Mouse (Mus musculus) left cerebral cortex, postnatal 25 days (tissue): ENCODE measurements at regions not wholly inside any gene's neighbourhood (a gene's known extent, or its start where the extent isn't known, plus 50 kb on each side); places are given as distances from the start of the nearest gene placed in this dataset.

Experiments used
- DNase-seq, 2 experiments: peaks; one replicate each; pipeline ENCODE4 v3.0.0; 2022; ENCODE audit warnings: low spot score in 2 of 2, mixed read lengths in 1 of 2
- intact Hi-C: fragments of 180-260 bp; cut with DNase I; formaldehyde crosslinking; loops from one replicate; pipeline ENCODE4 v1.15.1; 2025

GRCm38 (mm10) chr13:39950203-39950602 is 411.0 kb downstream of the Ofcc1 start:
- no peak for DNase-seq
- intact Hi-C loops: no loop called here

GRCm38 (mm10) chr13:39935216-39935615 is 426.0 kb downstream of the Ofcc1 start:
- no peak for DNase-seq
- intact Hi-C loops: no loop called here

- intact Hi-C loops: no loop called here
- DNase-seq: no peak
These were observed 429.8 kb downstream of the Ofcc1 start for GRCm38 (mm10) chr13:39931487-39931886.

- DNase-seq: no peak
- intact Hi-C loops: no loop called here
These were observed 432.7 kb downstream of the Ofcc1 start for GRCm38 (mm10) chr13:39928573-39928972.

GRCm38 (mm10) chr13:39924366-39924765 is 436.9 kb downstream of the Ofcc1 start:
- intact Hi-C loops: no loop called here
- DNase-seq: no peak

GRCm38 (mm10) chr13:39923113-39923512 is 438.1 kb downstream of the Ofcc1 start:
- intact Hi-C loops: no loop called here
- peak; percentile 7 to 69 for DNase-seq

GRCm38 (mm10) chr13:39907720-39908119 is 453.5 kb downstream of the Ofcc1 start:
- intact Hi-C loops: no loop called here
- DNase-seq: no peak

- intact Hi-C loops: no loop called here
- DNase-seq: peak in 1 of 2 experiments; percentile 77
These were observed 457.0 kb downstream of the Ofcc1 start for GRCm38 (mm10) chr13:39904264-39904663.

- intact Hi-C loops: no loop called here
- no peak for DNase-seq
These were observed 457.9 kb downstream of the Ofcc1 start for GRCm38 (mm10) chr13:39903319-39903718.

GRCm38 (mm10) chr13:39899332-39899731 is 461.9 kb downstream of the Ofcc1 start:
- no peak for DNase-seq
- intact Hi-C loops: loop anchor here (10.0 kb wide), 1 partner anchor 715 kb away; no protein-coding TSS in a partner anchor

- intact Hi-C loops: loop anchor here (10.0 kb wide), 1 partner anchor 714 kb away; no protein-coding TSS in a partner anchor
- no peak for DNase-seq
These were observed 462.8 kb downstream of the Ofcc1 start for GRCm38 (mm10) chr13:39898412-39898979.

GRCm38 (mm10) chr13:39894159-39894558 is 467.1 kb downstream of the Ofcc1 start:
- peak; percentile 3 to 45 for DNase-seq

GRCm38 (mm10) chr13:39881066-39881465 is 480.2 kb downstream of the Ofcc1 start:
- intact Hi-C loops: no loop called here
- DNase-seq: no peak

More at GRCm38 (mm10) chr13:39894159-39894558, 467.1 kb downstream of the Ofcc1 start:
- intact Hi-C loops: loop anchor here (5.0 to 10.0 kb wide), 2 partner anchors 709 to 853 kb away; no protein-coding TSS in a partner anchor

- intact Hi-C loops: no loop called here
- DNase-seq: no peak
These were observed 481.1 kb downstream of the Ofcc1 start for GRCm38 (mm10) chr13:39880136-39880535.

- intact Hi-C loops: no loop called here
- no peak for DNase-seq
These were observed 483.7 kb downstream of the Ofcc1 start for GRCm38 (mm10) chr13:39877361-39878141.

GRCm38 (mm10) chr13:39852257-39852800 is 508.9 kb downstream of the Ofcc1 start:
- intact Hi-C loops: no loop called here

GRCm38 (mm10) chr13:39849391-39849790 is 511.9 kb downstream of the Ofcc1 start:
- DNase-seq: no peak
- intact Hi-C loops: no loop called here

More at GRCm38 (mm10) chr13:39852257-39852800, 508.9 kb downstream of the Ofcc1 start:
- no peak for DNase-seq

GRCm38 (mm10) chr13:39836053-39836584 is 525.1 kb downstream of the Ofcc1 start:
- intact Hi-C loops: no loop called here
- no peak for DNase-seq

- DNase-seq: no peak
- intact Hi-C loops: no loop called here
These were observed 525.9 kb downstream of the Ofcc1 start for GRCm38 (mm10) chr13:39835302-39835701.

- intact Hi-C loops: no loop called here
- peak in 1 of 2 experiments; percentile 30 for DNase-seq
These were observed 526.6 kb downstream of the Ofcc1 start for GRCm38 (mm10) chr13:39834521-39835245.
